Mouse (Mus musculus) lung, postnatal 0 days (tissue): ENCODE data around the gene Rap1gds1.

Experiments
- CTCF ChIP-seq: IDR thresholded peaks from 2 replicates; pipeline ENCODE4 v1.5.1; 2016; ENCODE audit warnings: antibody characterized with exemption, mild to moderate bottlenecking
- EP300 ChIP-seq: IDR thresholded peaks from 2 replicates; pipeline ENCODE4 v1.6.1; 2016; ENCODE audit warnings: antibody characterized with exemption, mild to moderate bottlenecking, control low read depth

GRCm38 (mm10) chr3:138889214-138889613 lies 185.8 kb downstream of the Rap1gds1 start:
- TF ChIP-seq CTCF = no peak
- TF ChIP-seq EP300 = no peak
